Mouse (Mus musculus): ENCODE measurements around the gene Ankrd35. TPM values are rescaled to one million over a fixed set of nuclear protein-coding genes. Genes with fewer than 3 reads are reported as not detected.
"Not testable (repeated sequence)": the region's sequence is repeated elsewhere in the genome, so short reads cannot be mapped to it uniquely, and the experiment has no call there.

The Ankrd35 gene
- polyA plus RNA-seq, 1 experiment from 2014 or later = 0.22 TPM

DNA sequence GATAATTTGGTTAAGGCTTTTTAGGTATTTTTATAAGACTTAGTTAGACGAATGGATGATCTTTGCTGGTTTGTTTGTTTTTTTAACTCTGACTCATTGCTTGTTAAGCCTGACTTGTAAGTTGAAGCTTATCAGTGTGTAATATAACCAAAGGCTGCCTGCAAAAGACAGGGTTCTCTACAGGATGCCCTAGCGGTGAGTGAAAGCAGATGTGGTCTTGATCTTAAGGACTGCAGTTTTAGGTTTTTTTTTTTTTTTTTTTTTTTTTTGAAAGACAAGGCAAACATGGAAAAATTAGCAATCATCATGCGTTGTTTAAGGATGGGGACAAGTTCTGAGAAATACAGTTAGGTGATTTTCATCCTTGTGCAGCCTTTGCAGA is 59.5 kb downstream of the Ankrd35 start:
- Histone ChIP-seq H3K27me3 (ENCODE audit: control insufficient read depth, insufficient read depth, low read depth, low read length) (no peaks in the 10 kb centered on the region), H3K27ac (ENCODE audit: low read length) (no peak overlapping the region), H3K4me1 (ENCODE audit: control insufficient read depth, low read depth, low read length) (peaks cover 18% of the 10 kb centered on the region), H3K4me2 (ENCODE audit: low read depth, low read length) (no peak overlapping the region; the same call in none of the 2 replicates), H3K9me3 (replicated peaks; ENCODE audit: control insufficient read depth, low read length) (no peaks in the 10 kb centered on the region), H3K4me3 (ENCODE audit: low read depth, low read length) (no peak overlapping the region), H3K36me3 (ENCODE audit: control insufficient read depth, insufficient read depth) (no peaks in the 10 kb centered on the region), H3K9ac (ENCODE audit: low read depth, low read length) (no peak overlapping the region)
- WGBS (ENCODE audit: insufficient replicate concordance) = 42% methylated on average over 3 of the region's 3 CpGs
- no peak for ATAC-seq (ENCODE audit: low read depth)

DNA sequence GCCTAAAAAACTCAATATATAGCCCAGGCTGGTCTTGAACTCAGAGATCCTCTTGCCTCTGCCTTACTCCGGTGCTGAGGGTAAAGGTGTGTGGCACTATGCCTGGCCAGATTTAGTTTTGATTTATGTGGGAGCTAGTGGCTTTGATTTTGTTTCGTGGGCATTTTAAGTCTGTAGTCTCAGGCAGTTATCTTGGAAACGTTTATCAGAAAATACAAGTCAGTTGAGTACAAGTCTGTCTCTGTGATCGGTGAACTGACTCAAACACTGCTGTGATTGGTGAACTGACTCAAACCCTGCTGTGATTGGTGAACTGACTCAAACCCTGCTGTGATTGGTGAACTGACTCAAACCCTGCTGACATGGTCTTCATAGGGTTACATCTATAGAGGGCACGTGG is 60.9 kb downstream of the Ankrd35 start:
- Histone ChIP-seq H3K9ac (ENCODE audit: low read depth, low read length) (no peak overlapping the region), H3K9me3 (replicated peaks; ENCODE audit: control insufficient read depth, low read length) (no peaks in the 10 kb centered on the region), H3K27me3 (ENCODE audit: control insufficient read depth, insufficient read depth, low read depth, low read length) (no peaks in the 10 kb centered on the region), H3K4me2 (ENCODE audit: low read depth, low read length) (no peak overlapping the region), H3K36me3 (ENCODE audit: control insufficient read depth, insufficient read depth) (no peaks in the 10 kb centered on the region), H3K27ac (ENCODE audit: low read length) (no peak overlapping the region), H3K4me3 (ENCODE audit: low read depth, low read length) (no peak overlapping the region), H3K4me1 (ENCODE audit: control insufficient read depth, low read depth, low read length) (peaks cover 20% of the 10 kb centered on the region)
- WGBS (ENCODE audit: insufficient replicate concordance) = 39% methylated on average over 5 of the region's 5 CpGs
- ATAC-seq (ENCODE audit: low read depth) = no peak

DNA sequence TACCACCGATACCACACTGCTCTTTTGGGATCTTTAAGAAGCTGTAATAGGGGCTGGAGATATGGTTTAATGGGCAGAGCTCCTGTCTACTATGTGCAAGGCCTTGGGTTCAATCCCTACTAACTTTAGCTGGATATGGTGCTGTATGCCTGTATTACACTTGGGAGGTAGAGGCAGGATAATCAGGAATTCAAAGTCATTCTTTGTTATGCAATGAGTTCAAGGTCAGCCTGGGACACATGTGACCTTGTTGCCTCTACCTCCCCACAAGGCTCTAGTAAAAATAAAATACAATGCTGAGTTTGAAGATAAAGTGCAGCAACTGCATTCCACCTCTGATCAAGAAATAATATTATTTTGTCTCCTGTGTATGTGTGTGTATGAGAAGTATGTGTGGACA is 64.1 kb downstream of the Ankrd35 start:
- H3K9me3 ChIP-seq (replicated peaks; ENCODE audit: control insufficient read depth, low read length) = no peaks in the 10 kb centered on the region

GRCm38 (mm10) chr3:96735200-96735599 is 65.3 kb downstream of the Ankrd35 start:
- Histone ChIP-seq H3K4me2 (ENCODE audit: low read depth, low read length) (no peak overlapping the region), H3K9ac (ENCODE audit: low read depth, low read length) (no peak overlapping the region), H3K4me1 (ENCODE audit: control insufficient read depth, low read depth, low read length) (peaks cover 5% of the 10 kb centered on the region), H3K36me3 (ENCODE audit: control insufficient read depth, insufficient read depth) (no peaks in the 10 kb centered on the region), H3K4me3 (ENCODE audit: low read depth, low read length) (no peak overlapping the region), H3K9me3 (replicated peaks; ENCODE audit: control insufficient read depth, low read length) (no peaks in the 10 kb centered on the region), H3K27ac (ENCODE audit: low read length) (no peak overlapping the region), H3K27me3 (ENCODE audit: control insufficient read depth, insufficient read depth, low read depth, low read length) (no peaks in the 10 kb centered on the region)
- ATAC-seq (ENCODE audit: low read depth) = no peak
- 75% methylated on average over 2 of the region's 2 CpGs for whole genome bisulfite sequencing (ENCODE audit: insufficient replicate concordance)

More for the DNA sequence above, 64.1 kb downstream of the Ankrd35 start:
- Histone ChIP-seq H3K4me3 (ENCODE audit: low read depth, low read length) (no peak overlapping the region), H3K27me3 (ENCODE audit: control insufficient read depth, insufficient read depth, low read depth, low read length) (no peaks in the 10 kb centered on the region), H3K36me3 (ENCODE audit: control insufficient read depth, insufficient read depth) (no peaks in the 10 kb centered on the region), H3K4me2 (ENCODE audit: low read depth, low read length) (no peak overlapping the region), H3K27ac (ENCODE audit: low read length) (no peak overlapping the region), H3K4me1 (ENCODE audit: control insufficient read depth, low read depth, low read length) (peaks cover 9% of the 10 kb centered on the region), H3K9ac (ENCODE audit: low read depth, low read length) (no peak overlapping the region)
- ATAC-seq (ENCODE audit: low read depth) = no peak
- 97% methylated on average over 1 of the region's 1 CpGs for WGBS (ENCODE audit: insufficient replicate concordance)

DNA sequence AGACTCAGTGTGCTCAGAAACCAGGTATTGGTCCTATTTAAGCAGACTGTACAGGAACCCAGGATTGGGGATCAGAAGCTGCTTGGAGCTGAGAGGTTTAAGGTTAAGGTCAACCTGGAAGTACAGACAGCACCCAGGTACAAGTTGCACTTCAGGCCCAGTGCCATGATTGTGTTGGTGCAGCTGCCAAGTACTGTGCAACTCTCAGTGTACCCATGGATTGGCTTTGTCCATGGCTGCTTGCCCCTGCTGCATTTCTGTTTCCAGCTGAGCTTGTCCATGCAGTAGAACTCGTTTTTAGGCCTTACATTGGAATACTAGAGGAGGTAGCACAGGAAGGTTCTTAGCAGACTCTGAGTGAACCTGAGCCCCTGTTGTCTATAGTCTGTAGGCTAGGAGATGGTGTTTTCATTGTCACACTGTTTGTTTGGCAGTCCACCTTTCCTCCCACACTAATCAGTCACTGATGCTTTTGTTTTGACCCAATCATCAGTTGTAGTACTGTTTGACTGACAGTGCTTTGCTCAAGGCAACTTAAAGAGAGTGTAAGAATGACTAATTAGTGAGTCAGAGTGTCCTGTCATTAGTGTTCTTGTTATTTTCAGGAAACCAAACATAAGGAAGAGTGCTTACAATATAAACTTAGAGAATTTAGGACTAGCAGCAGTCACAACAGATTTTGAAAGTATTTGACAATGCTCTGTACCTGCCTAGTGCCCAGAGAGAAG is 67.2 kb downstream of the Ankrd35 start:
- no peaks in the 10 kb centered on the region for H3K27me3 ChIP-seq (ENCODE audit: control insufficient read depth, insufficient read depth, low read depth, low read length)
- peaks cover 5% of the 10 kb centered on the region for H3K4me1 ChIP-seq (ENCODE audit: control insufficient read depth, low read depth, low read length)
- no peak overlapping the region for H3K9ac ChIP-seq (ENCODE audit: low read depth, low read length)
- no peaks in the 10 kb centered on the region for H3K36me3 ChIP-seq (ENCODE audit: control insufficient read depth, insufficient read depth)
- H3K27ac ChIP-seq (ENCODE audit: low read length) = no peak overlapping the region
- H3K4me2 ChIP-seq (ENCODE audit: low read depth, low read length) = no peak overlapping the region
- 25% methylated on average over 1 of the region's 1 CpGs for WGBS (ENCODE audit: insufficient replicate concordance)
- no peak overlapping the region for H3K4me3 ChIP-seq (ENCODE audit: low read depth, low read length)
- no peaks in the 10 kb centered on the region for H3K9me3 ChIP-seq (replicated peaks; ENCODE audit: control insufficient read depth, low read length)
- ATAC-seq (ENCODE audit: low read depth) = no peak

DNA sequence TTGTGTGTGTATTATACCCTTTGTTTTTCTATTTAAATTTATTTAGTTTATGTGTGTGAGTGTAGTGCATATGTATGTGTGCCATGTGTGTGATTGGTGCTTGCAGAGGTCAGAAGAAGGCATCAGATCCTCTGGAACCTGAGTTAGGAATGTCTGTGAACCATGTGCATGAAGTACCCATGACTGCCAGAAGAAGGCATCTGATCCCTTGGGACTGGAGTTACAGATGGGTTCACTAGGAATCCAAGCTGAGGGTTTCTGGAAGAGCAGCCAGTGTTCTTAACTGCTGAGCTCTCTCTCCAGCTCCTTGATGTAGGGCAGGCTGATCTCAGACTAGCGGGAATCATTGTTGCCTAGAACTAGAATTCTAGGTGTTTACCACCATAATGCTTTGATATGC is 68.1 kb downstream of the Ankrd35 start:
- Histone ChIP-seq H3K9me3 (replicated peaks; ENCODE audit: control insufficient read depth, low read length) (no peaks in the 10 kb centered on the region), H3K27me3 (ENCODE audit: control insufficient read depth, insufficient read depth, low read depth, low read length) (no peaks in the 10 kb centered on the region), H3K4me3 (ENCODE audit: low read depth, low read length) (no peak overlapping the region), H3K9ac (ENCODE audit: low read depth, low read length) (no peak overlapping the region), H3K4me1 (ENCODE audit: control insufficient read depth, low read depth, low read length) (peaks cover 5% of the 10 kb centered on the region), H3K36me3 (ENCODE audit: control insufficient read depth, insufficient read depth) (no peaks in the 10 kb centered on the region), H3K27ac (ENCODE audit: low read length) (no peak overlapping the region), H3K4me2 (ENCODE audit: low read depth, low read length) (no peak overlapping the region)
- ATAC-seq (ENCODE audit: low read depth) = no peak
- 63% methylated on average over 1 of the region's 1 CpGs for WGBS (ENCODE audit: insufficient replicate concordance)

GRCm38 (mm10) chr3:96740279-96740678 is 70.3 kb downstream of the Ankrd35 start:
- H3K36me3 ChIP-seq (ENCODE audit: control insufficient read depth, insufficient read depth); H3K9ac ChIP-seq (ENCODE audit: low read depth, low read length); H3K9me3 ChIP-seq (replicated peaks; ENCODE audit: control insufficient read depth, low read length); H3K4me3 ChIP-seq (ENCODE audit: low read depth, low read length); H3K27ac ChIP-seq (ENCODE audit: low read length); H3K27me3 ChIP-seq (ENCODE audit: control insufficient read depth, insufficient read depth, low read depth, low read length); H3K4me2 ChIP-seq (ENCODE audit: low read depth, low read length); H3K4me1 ChIP-seq (ENCODE audit: control insufficient read depth, low read depth, low read length); ATAC-seq (ENCODE audit: low read depth): not testable (repeated sequence)

Other genes with a start within 250 kb of the Ankrd35 start
- gene BC107364, start 217.8 kb upstream of the Ankrd35 start, polyA plus RNA-seq (2015; fragmentation: Nextera tagmentation; extraction: Ambion mirVana) = not detected in 2 replicates
- 9.2 and 12.0 TPM in 2 replicates for gene Hfe2, start 145.0 kb upstream of the Ankrd35 start, polyA plus RNA-seq (2015; fragmentation: Nextera tagmentation; extraction: Ambion mirVana)
- gene Txnip, start 112.2 kb upstream of the Ankrd35 start, polyA plus RNA-seq (2015; fragmentation: Nextera tagmentation; extraction: Ambion mirVana) = 49.3 and 51.2 TPM in 2 replicates
- gene Gm16253, start 93.1 kb upstream of the Ankrd35 start, polyA plus RNA-seq (2015; fragmentation: Nextera tagmentation; extraction: Ambion mirVana) = 0.48 and 0.55 TPM in 2 replicates
- 10.8 and 12.2 TPM in 2 replicates for gene Polr3gl, start 76.0 kb upstream of the Ankrd35 start, polyA plus RNA-seq (2015; fragmentation: Nextera tagmentation; extraction: Ambion mirVana)
- gene Ankrd34a, start 73.5 kb upstream of the Ankrd35 start, polyA plus RNA-seq (2015; fragmentation: Nextera tagmentation; extraction: Ambion mirVana) = 0.09 and 0.15 TPM in 2 replicates
- gene Lix1l, start 69.0 kb upstream of the Ankrd35 start, polyA plus RNA-seq (2015; fragmentation: Nextera tagmentation; extraction: Ambion mirVana) = 0.49 and 0.68 TPM in 2 replicates
- gene Rbm8a, start 40.2 kb upstream of the Ankrd35 start, polyA plus RNA-seq (2015; fragmentation: Nextera tagmentation; extraction: Ambion mirVana) = 48.1 and 48.4 TPM in 2 replicates
- 14.5 and 15.3 TPM in 2 replicates for gene Pex11b, start 34.8 kb upstream of the Ankrd35 start, polyA plus RNA-seq (2015; fragmentation: Nextera tagmentation; extraction: Ambion mirVana)
- gene Gm42957, start 34.7 kb upstream of the Ankrd35 start, polyA plus RNA-seq (2015; fragmentation: Nextera tagmentation; extraction: Ambion mirVana) = 0.02 TPM in 1 of 2 replicates, not detected in the other
- gene Itga10, start 24.5 kb upstream of the Ankrd35 start, polyA plus RNA-seq (2015; fragmentation: Nextera tagmentation; extraction: Ambion mirVana) = 0.17 and 0.18 TPM in 2 replicates
- gene Pias3, start 26.3 kb downstream of the Ankrd35 start, polyA plus RNA-seq (2015; fragmentation: Nextera tagmentation; extraction: Ambion mirVana) = 5.7 and 7.2 TPM in 2 replicates
- gene Nudt17, start 38.4 kb downstream of the Ankrd35 start, polyA plus RNA-seq (2015; fragmentation: Nextera tagmentation; extraction: Ambion mirVana) = 0.62 and 0.81 TPM in 2 replicates
- 19.4 and 19.5 TPM in 2 replicates for gene Polr3c, start 57.5 kb downstream of the Ankrd35 start, polyA plus RNA-seq (2015; fragmentation: Nextera tagmentation; extraction: Ambion mirVana)
- 24.9 and 28.5 TPM in 2 replicates for gene Rnf115, start 57.5 kb downstream of the Ankrd35 start, polyA plus RNA-seq (2015; fragmentation: Nextera tagmentation; extraction: Ambion mirVana)
- gene Pdzk1, start 159.2 kb downstream of the Ankrd35 start, polyA plus RNA-seq (2015; fragmentation: Nextera tagmentation; extraction: Ambion mirVana) = 30.3 and 33.5 TPM in 2 replicates
- 0.22 and 0.27 TPM in 2 replicates for gene Cd160, start 159.2 kb downstream of the Ankrd35 start, polyA plus RNA-seq (2015; fragmentation: Nextera tagmentation; extraction: Ambion mirVana)
- gene Gja5, start 234.6 kb downstream of the Ankrd35 start, polyA plus RNA-seq (2015; fragmentation: Nextera tagmentation; extraction: Ambion mirVana) = 2.9 and 3.0 TPM in 2 replicates
- gene Gpr89, start 235.2 kb downstream of the Ankrd35 start, polyA plus RNA-seq (2015; fragmentation: Nextera tagmentation; extraction: Ambion mirVana) = 19.1 and 22.7 TPM in 2 replicates

All from liver, embryonic 16.5 days (tissue).